Mouse (Mus musculus): Measurements from ENCODE around the gene Ccdc137. TPM values are rescaled to one million over a fixed set of nuclear protein-coding genes. Genes with fewer than 3 reads are reported as not detected.

Ccdc137 gene
- polyA plus RNA-seq, 1 experiment from 2014 or later, result 18.2 TPM

GRCm38 (mm10) chr11:120423569-120424295 lies 34.2 kb upstream of the Ccdc137 start:
- Histone ChIP-seq H3K4me1 (replicated peaks; ENCODE audit: control insufficient read depth, insufficient read depth) (no peaks in the 10 kb centered on the region), H3K9me3 (ENCODE audit: control insufficient read depth, low read length) (no peaks in the 10 kb centered on the region), H3K9ac (ENCODE audit: low read length) (no peak overlapping the region), H3K36me3 (ENCODE audit: control insufficient read depth, insufficient read depth, low read length) (peaks cover 29% of the 10 kb centered on the region), H3K4me2 (replicated peaks; ENCODE audit: low read depth) (no peak overlapping the region), H3K4me3 (ENCODE audit: low read depth, low read length) (no peak overlapping the region), H3K27ac (replicated peaks) (no peak overlapping the region), H3K27me3 (ENCODE audit: control insufficient read depth, insufficient read depth, low read length) (no peaks in the 10 kb centered on the region)
- ATAC-seq (ENCODE audit: low FRiP score, low TSS enrichment), result peak; percentile 53; the same call in 1 of the 2 replicates
- WGBS, result 52% methylated on average over 9 of the region's 9 CpGs
- TF ChIP-seq CTCF (IDR thresholded peaks at IDR 0.05; ENCODE audit: low read depth), result peak; percentile 82
- TF ChIP-seq EP300 (optimal IDR thresholded peaks at IDR 0.05), result no peak
- peak; percentile 70 for DNase-seq (ENCODE audit: low spot score)

- Histone ChIP-seq H3K4me3 (ENCODE audit: low read depth, low read length) (no peak overlapping the region), H3K9ac (ENCODE audit: low read length) (no peak overlapping the region), H3K4me2 (replicated peaks; ENCODE audit: low read depth) (no peak overlapping the region), H3K27me3 (ENCODE audit: control insufficient read depth, insufficient read depth, low read length) (no peaks in the 10 kb centered on the region), H3K4me1 (replicated peaks; ENCODE audit: control insufficient read depth, insufficient read depth) (no peaks in the 10 kb centered on the region), H3K36me3 (ENCODE audit: control insufficient read depth, insufficient read depth, low read length) (peaks cover 28% of the 10 kb centered on the region), H3K27ac (replicated peaks) (no peak overlapping the region), H3K9me3 (ENCODE audit: control insufficient read depth, low read length) (no peaks in the 10 kb centered on the region)
- no peak for ATAC-seq (ENCODE audit: low FRiP score, low TSS enrichment)
- 79% methylated on average over 3 of the region's 3 CpGs for WGBS
- TF ChIP-seq EP300 (optimal IDR thresholded peaks at IDR 0.05) (no peak), CTCF (IDR thresholded peaks at IDR 0.05; ENCODE audit: low read depth) (no peak)
- no peak for DNase-seq (ENCODE audit: low spot score)
Measured at GRCm38 (mm10) chr11:120426727-120427126, 31.2 kb upstream of the Ccdc137 start.

GRCm38 (mm10) chr11:120437152-120437856 lies 20.6 kb upstream of the Ccdc137 start, which contains the start of gene Nploc4:
Gene Nploc4, minus strand, starts transcription at chr11:120437708.
- DNase-seq (ENCODE audit: low spot score) (peak; percentile 90), ATAC-seq (ENCODE audit: low FRiP score, low TSS enrichment) (peak; percentile 86)
- peak within 1 kb of the TSS; percentile 95 for H3K9ac ChIP-seq (ENCODE audit: low read length)
- TF ChIP-seq EP300 (optimal IDR thresholded peaks at IDR 0.05) (no peak), CTCF (IDR thresholded peaks at IDR 0.05; ENCODE audit: low read depth) (peak; percentile 32; the same call in 1 of the 2 replicates)
- peak within 1 kb of the TSS; percentile 80 for H3K4me2 ChIP-seq (replicated peaks; ENCODE audit: low read depth)
- peak within 1 kb of the TSS; percentile 86 for H3K27ac ChIP-seq (replicated peaks)
- peaks cover 8% of the 10 kb centered on the region for H3K36me3 ChIP-seq (ENCODE audit: control insufficient read depth, insufficient read depth, low read length)
- H3K9me3 ChIP-seq (ENCODE audit: control insufficient read depth, low read length), result no peaks in the 10 kb centered on the region
- 2% methylated on average over 55 of the region's 77 CpGs for WGBS
- H3K4me1 ChIP-seq (replicated peaks; ENCODE audit: control insufficient read depth, insufficient read depth), result no peaks in the 10 kb centered on the region
- H3K4me3 ChIP-seq (ENCODE audit: low read depth, low read length), result peak within 1 kb of the TSS; percentile 99
- H3K27me3 ChIP-seq (ENCODE audit: control insufficient read depth, insufficient read depth, low read length), result no peaks in the 10 kb centered on the region

GRCm38 (mm10) chr11:120437857-120438385 lies 20.0 kb upstream of the Ccdc137 start:
- no peak for TF ChIP-seq CTCF (IDR thresholded peaks at IDR 0.05; ENCODE audit: low read depth)
- TF ChIP-seq EP300 (optimal IDR thresholded peaks at IDR 0.05), result no peak
- Histone ChIP-seq H3K4me1 (replicated peaks; ENCODE audit: control insufficient read depth, insufficient read depth) (no peaks in the 10 kb centered on the region), H3K36me3 (ENCODE audit: control insufficient read depth, insufficient read depth, low read length) (peaks cover 5% of the 10 kb centered on the region), H3K4me2 (replicated peaks; ENCODE audit: low read depth) (peak overlapping the region; percentile 80), H3K27me3 (ENCODE audit: control insufficient read depth, insufficient read depth, low read length) (no peaks in the 10 kb centered on the region), H3K9ac (ENCODE audit: low read length) (peak overlapping the region; percentile 95), H3K9me3 (ENCODE audit: control insufficient read depth, low read length) (no peaks in the 10 kb centered on the region), H3K4me3 (ENCODE audit: low read depth, low read length) (peak overlapping the region; percentile 99), H3K27ac (replicated peaks) (peak overlapping the region; percentile 86)
- ATAC-seq (ENCODE audit: low FRiP score, low TSS enrichment) (no peak), DNase-seq (ENCODE audit: low spot score) (no peak)
- 20% methylated on average over 12 of the region's 12 CpGs for WGBS

- Histone ChIP-seq H3K9me3 (ENCODE audit: control insufficient read depth, low read length) (no peaks in the 10 kb centered on the region), H3K27ac (replicated peaks) (no peak within 1 kb of the TSS), H3K36me3 (ENCODE audit: control insufficient read depth, insufficient read depth, low read length) (no peaks in the 10 kb centered on the region), H3K4me3 (ENCODE audit: low read depth, low read length) (no peak within 1 kb of the TSS), H3K27me3 (ENCODE audit: control insufficient read depth, insufficient read depth, low read length) (no peaks in the 10 kb centered on the region), H3K4me1 (replicated peaks; ENCODE audit: control insufficient read depth, insufficient read depth) (no peaks in the 10 kb centered on the region), H3K4me2 (replicated peaks; ENCODE audit: low read depth) (no peak within 1 kb of the TSS), H3K9ac (ENCODE audit: low read length) (no peak within 1 kb of the TSS)
- DNase-seq (ENCODE audit: low spot score), result no peak
- WGBS, result 89% methylated on average over 3 of the region's 3 CpGs
- no peak for TF ChIP-seq CTCF (IDR thresholded peaks at IDR 0.05; ENCODE audit: low read depth)
- TF ChIP-seq EP300 (optimal IDR thresholded peaks at IDR 0.05), result no peak
- ATAC-seq (ENCODE audit: low FRiP score, low TSS enrichment), result no peak
Measured at GRCm38 (mm10) chr11:120442344-120442743, 15.6 kb upstream of the Ccdc137 start, which contains the start of gene Tspan10. Gene Tspan10, plus strand, starts transcription at chr11:120442644.
